Mouse (Mus musculus): Measurements from ENCODE around the gene Frem2. TPM values are rescaled to one million over a fixed set of nuclear protein-coding genes. Genes with fewer than 3 reads are reported as not detected.

The Frem2 gene
- total RNA-seq, 2 experiments from 2014 or later = 14.6 to 15.0 TPM

GRCm38 (mm10) chr3:53629966-53630365 lies 27.2 kb downstream of the Frem2 start:
- intact Hi-C loops (cut with DNase I) = no loop called here
- no peak for DNase-seq

- intact Hi-C loops (cut with DNase I) = no loop called here
These were observed 33.9 kb downstream of the Frem2 start for GRCm38 (mm10) chr3:53623222-53623621.

GRCm38 (mm10) chr3:53620978-53621377 lies 36.2 kb downstream of the Frem2 start:
- intact Hi-C loops (cut with DNase I) = no loop called here
- no peak for DNase-seq

More at GRCm38 (mm10) chr3:53623222-53623621, 33.9 kb downstream of the Frem2 start:
- no peak for DNase-seq

- no peak for DNase-seq
- intact Hi-C loops (cut with DNase I) = no loop called here
These were observed 36.8 kb downstream of the Frem2 start for GRCm38 (mm10) chr3:53620355-53620754.

GRCm38 (mm10) chr3:53611106-53611505 lies 46.0 kb downstream of the Frem2 start:
- intact Hi-C loops (cut with DNase I) = no loop called here
- no peak for DNase-seq

GRCm38 (mm10) chr3:53609851-53610250 lies 47.3 kb downstream of the Frem2 start:
- intact Hi-C loops (cut with DNase I) = no loop called here
- no peak for DNase-seq

GRCm38 (mm10) chr3:53600140-53600539 lies 57.0 kb downstream of the Frem2 start:
- intact Hi-C loops (cut with DNase I) = no loop called here
- no peak for DNase-seq

- DNase-seq = no peak
- intact Hi-C loops (cut with DNase I) = no loop called here
These were observed 57.8 kb downstream of the Frem2 start for GRCm38 (mm10) chr3:53599315-53599714.

- no peak for DNase-seq
- intact Hi-C loops (cut with DNase I) = no loop called here
These were observed 58.9 kb downstream of the Frem2 start for GRCm38 (mm10) chr3:53598153-53598800.

- intact Hi-C loops (cut with DNase I) = loop anchor here (5.0 kb wide), 2 partner anchors 67 to 133 kb away; no protein-coding TSS in a partner anchor
- no peak for DNase-seq
These were observed 62.7 kb downstream of the Frem2 start for GRCm38 (mm10) chr3:53594471-53594870.

- intact Hi-C loops (cut with DNase I) = loop anchor here (5.0 kb wide), 2 partner anchors 66 to 134 kb away; no protein-coding TSS in a partner anchor
- no peak for DNase-seq
These were observed 63.4 kb downstream of the Frem2 start for GRCm38 (mm10) chr3:53593718-53594117.

GRCm38 (mm10) chr3:53592036-53592435 lies 65.1 kb downstream of the Frem2 start:
- intact Hi-C loops (cut with DNase I) = loop anchor here (5.0 kb wide), 2 partner anchors 65 to 135 kb away; no protein-coding TSS in a partner anchor
- DNase-seq = no peak

- intact Hi-C loops (cut with DNase I) = loop anchor here (1.0 to 5.0 kb wide), 3 partner anchors 63 to 137 kb away; no protein-coding TSS in a partner anchor
- DNase-seq = peak; percentile 42 to 72
These were observed 67.0 kb downstream of the Frem2 start for GRCm38 (mm10) chr3:53590139-53590621.

GRCm38 (mm10) chr3:53583248-53583647 lies 73.9 kb downstream of the Frem2 start:
- intact Hi-C loops (cut with DNase I) = no loop called here
- DNase-seq = no peak

GRCm38 (mm10) chr3:53580596-53581254 lies 76.4 kb downstream of the Frem2 start:
- DNase-seq = no peak
- intact Hi-C loops (cut with DNase I) = no loop called here

- intact Hi-C loops (cut with DNase I) = no loop called here
These were observed 77.9 kb downstream of the Frem2 start for GRCm38 (mm10) chr3:53579121-53579704.

GRCm38 (mm10) chr3:53576320-53577116 lies 80.6 kb downstream of the Frem2 start:
- intact Hi-C loops (cut with DNase I) = no loop called here
- no peak for DNase-seq

More at GRCm38 (mm10) chr3:53579121-53579704, 77.9 kb downstream of the Frem2 start:
- no peak for DNase-seq

- no peak for DNase-seq
- intact Hi-C loops (cut with DNase I) = no loop called here
These were observed 83.0 kb downstream of the Frem2 start for GRCm38 (mm10) chr3:53574123-53574522.

- DNase-seq = no peak
- intact Hi-C loops (cut with DNase I) = no loop called here
These were observed 85.5 kb downstream of the Frem2 start for GRCm38 (mm10) chr3:53571663-53572062.

- intact Hi-C loops (cut with DNase I) = no loop called here
- DNase-seq = no peak
These were observed 92.6 kb downstream of the Frem2 start for GRCm38 (mm10) chr3:53564521-53564920.
